ENCODE assay signal across 9 mouse cellular contexts in genomic region chr17:66480491-66481278, GRCm38 (mm10). TPM values are rescaled to one million over a fixed set of nuclear protein-coding genes. Genes with fewer than 3 reads are reported as not detected.
DNase-seq lines count a peak whose midpoint lies in the region; ATAC-seq lines count a peak whose summit lies in the region.
"Had no signal": no experiment of that assay in that cellular context is flagged by ENCODE, and none has a peak within 500 bp of the region (broad histone marks: within the 10 kb centered on the region; RNA-seq: fewer than 3 reads in every experiment).

No protein-coding gene starts in this region.

- H3K4me2 ChIP-seq in lung, embryonic 16.5 days (ENCODE audit: low read depth, low read length) = peak overlapping the region; percentile 33; the same call in 1 of the 2 replicates
- peak overlapping the region; percentile 46 for H3K4me2 ChIP-seq in forebrain, embryonic 14.5 days (ENCODE audit: low read length)
- H3K4me2 ChIP-seq in limb, embryonic 15.5 days = 0 out of 2 replicates have a peak overlapping the region, but pooled peaks have one; percentile 10
- peak overlapping the region; percentile 47 for H3K4me2 ChIP-seq in neural tube, embryonic 15.5 days

- WGBS in lung, embryonic 16.5 days = 38% methylated on average over 17 of the region's 17 CpGs
- WGBS in forebrain, embryonic 14.5 days = 18% methylated on average over 17 of the region's 17 CpGs
- 35% methylated on average over 17 of the region's 17 CpGs for WGBS in limb, embryonic 15.5 days
- WGBS in neural tube, embryonic 15.5 days = 12% methylated on average over 17 of the region's 17 CpGs

- no peak for DNase-seq in lung, postnatal 25 days (ENCODE audit: low spot score)
- peak; percentile 58 for DNase-seq in forebrain, embryonic 14.5 days (ENCODE audit: low spot score)
- DNase-seq in thymus, postnatal 4 days = no peak
- DNase-seq in adrenal gland, postnatal 10 days = no peak
- DNase-seq in gastrocnemius, postnatal 10 days = no peak
- DNase-seq: lung, postnatal 14 days had no signal

- no peak overlapping the region for H3K27ac ChIP-seq in lung, embryonic 16.5 days (ENCODE audit: low read length)
- H3K27ac ChIP-seq in forebrain, embryonic 14.5 days (ENCODE audit: low read depth, low read length) = peak overlapping the region; percentile 86
- no peak overlapping the region for H3K27ac ChIP-seq in limb, embryonic 15.5 days
- H3K27ac ChIP-seq in neural tube, embryonic 15.5 days (replicated peaks) = no peak overlapping the region

- H3K9ac ChIP-seq in lung, embryonic 16.5 days (ENCODE audit: low read length) = no peak overlapping the region
- no peak overlapping the region; the same call in 1 of the 2 replicates for H3K9ac ChIP-seq in forebrain, embryonic 14.5 days (ENCODE audit: low read length)
- H3K9ac ChIP-seq in limb, embryonic 15.5 days = no peak overlapping the region
- H3K9ac ChIP-seq in neural tube, embryonic 15.5 days (replicated peaks) = no peak overlapping the region

- H3K9me3 ChIP-seq in lung, embryonic 16.5 days (ENCODE audit: control insufficient read depth, low read length) = no peaks in the 10 kb centered on the region
- no peaks in the 10 kb centered on the region for H3K9me3 ChIP-seq in forebrain, embryonic 14.5 days (replicated peaks; ENCODE audit: control insufficient read depth, low read length)
- H3K9me3 ChIP-seq in limb, embryonic 15.5 days = no peaks in the 10 kb centered on the region
- H3K9me3 ChIP-seq in neural tube, embryonic 15.5 days (replicated peaks) = no peaks in the 10 kb centered on the region

- H3K36me3 ChIP-seq in lung, embryonic 16.5 days (ENCODE audit: control insufficient read depth, insufficient read depth, low read length) = no peaks in the 10 kb centered on the region
- no peaks in the 10 kb centered on the region for H3K36me3 ChIP-seq in forebrain, embryonic 14.5 days (ENCODE audit: control insufficient read depth, insufficient read depth, low read length)
- no peaks in the 10 kb centered on the region for H3K36me3 ChIP-seq in limb, embryonic 15.5 days
- H3K36me3 ChIP-seq in neural tube, embryonic 15.5 days = no peaks in the 10 kb centered on the region

- H3K27me3 ChIP-seq in lung, embryonic 16.5 days (ENCODE audit: control insufficient read depth, insufficient read depth, low read depth, low read length) = peaks cover 10% of the 10 kb centered on the region; the same call in 1 of the 2 replicates
- no peaks in the 10 kb centered on the region for H3K27me3 ChIP-seq in forebrain, embryonic 14.5 days (replicated peaks; ENCODE audit: control insufficient read depth, insufficient read depth, low read length)
- H3K27me3 ChIP-seq in limb, embryonic 15.5 days = peaks cover 11% of the 10 kb centered on the region
- H3K27me3 ChIP-seq in neural tube, embryonic 15.5 days (replicated peaks) = no peaks in the 10 kb centered on the region

- no peak for ATAC-seq in lung, embryonic 16.5 days (ENCODE audit: low read depth)
- ATAC-seq in forebrain, embryonic 14.5 days = no peak; the same call in none of the 2 replicates
- ATAC-seq in limb, embryonic 15.5 days (ENCODE audit: insufficient number of reproducible peaks, low FRiP score, low TSS enrichment, low read depth) = no peak
- ATAC-seq in neural tube, embryonic 15.5 days (ENCODE audit: low FRiP score) = 0 out of 2 replicates have a peak, but pooled peaks have one; percentile 10

- H3K4me1 ChIP-seq in lung, embryonic 16.5 days (replicated peaks; ENCODE audit: control insufficient read depth, insufficient read depth, low read length) = no peaks in the 10 kb centered on the region
- H3K4me1 ChIP-seq in forebrain, embryonic 14.5 days (ENCODE audit: control insufficient read depth, insufficient read depth, low read length) = peaks cover 21% of the 10 kb centered on the region
- peaks cover 12% of the 10 kb centered on the region; the same call in 1 of the 2 replicates for H3K4me1 ChIP-seq in limb, embryonic 15.5 days
- H3K4me1 ChIP-seq in neural tube, embryonic 15.5 days = peaks cover 26% of the 10 kb centered on the region

- H3K4me3 ChIP-seq in lung, embryonic 16.5 days (ENCODE audit: low read length) = no peak overlapping the region
- no peak overlapping the region for H3K4me3 ChIP-seq in forebrain, embryonic 14.5 days (ENCODE audit: low read depth, low read length)
- 0 out of 2 replicates have a peak overlapping the region, but pooled peaks have one; percentile 0 for H3K4me3 ChIP-seq in limb, embryonic 15.5 days
- no peak overlapping the region for H3K4me3 ChIP-seq in neural tube, embryonic 15.5 days (replicated peaks)

RNA-seq across cellular contexts. Expression of gene Mtcl1, which starts 31.1 kb away (rescaled TPM):
- polyA plus RNA-seq in lung, embryonic 16.5 days (2015; fragmentation: Nextera tagmentation; extraction: Ambion mirVana) = 8.9 and 9.5 TPM in 2 replicates
- 17.5 and 24.5 TPM in 2 replicates for polyA plus RNA-seq in forebrain, embryonic 14.5 days (2014; fragmentation: Nextera tagmentation; extraction: Ambion mirVana)
- polyA plus RNA-seq in limb, embryonic 15.5 days (2015; fragmentation: Nextera tagmentation; extraction: Ambion mirVana) = 4.0 and 4.3 TPM in 2 replicates
- polyA plus RNA-seq in neural tube, embryonic 15.5 days (2015; fragmentation: Nextera tagmentation; extraction: Ambion mirVana) = 26.5 and 27.7 TPM in 2 replicates
- total RNA-seq in adrenal gland, postnatal 10 days (2021) = 10 to 100 TPM in 1 of 2 experiments, 1 to 10 TPM in 1; 9.3 to 13.2 TPM
- 10 to 100 TPM in 1 of 2 experiments, 1 to 10 TPM in 1; 9.3 to 13.1 TPM for total RNA-seq in gastrocnemius, postnatal 10 days (2021)

RNA-seq across cellular contexts. Expression of gene Rab12, which starts 38.8 kb away (rescaled TPM):
- polyA plus RNA-seq in lung, embryonic 16.5 days (2015; fragmentation: Nextera tagmentation; extraction: Ambion mirVana) = 20.0 and 27.8 TPM in 2 replicates
- polyA plus RNA-seq in forebrain, embryonic 14.5 days (2014; fragmentation: Nextera tagmentation; extraction: Ambion mirVana) = 52.0 and 67.1 TPM in 2 replicates
- 39.7 and 48.6 TPM in 2 replicates for polyA plus RNA-seq in limb, embryonic 15.5 days (2015; fragmentation: Nextera tagmentation; extraction: Ambion mirVana)
- polyA plus RNA-seq in neural tube, embryonic 15.5 days (2015; fragmentation: Nextera tagmentation; extraction: Ambion mirVana) = 72.6 and 82.6 TPM in 2 replicates
- total RNA-seq in adrenal gland, postnatal 10 days (2021) = 100 to 1,000 TPM in 1 of 2 experiments, 10 to 100 TPM in 1; 90.9 to 113 TPM
- total RNA-seq in gastrocnemius, postnatal 10 days (2021) = 100 to 1,000 TPM in 1 of 2 experiments, 10 to 100 TPM in 1; 98.4 to 111 TPM
